Comparison of ENCODE assay signal across 9 mouse cellular contexts in the genomic region with DNA sequence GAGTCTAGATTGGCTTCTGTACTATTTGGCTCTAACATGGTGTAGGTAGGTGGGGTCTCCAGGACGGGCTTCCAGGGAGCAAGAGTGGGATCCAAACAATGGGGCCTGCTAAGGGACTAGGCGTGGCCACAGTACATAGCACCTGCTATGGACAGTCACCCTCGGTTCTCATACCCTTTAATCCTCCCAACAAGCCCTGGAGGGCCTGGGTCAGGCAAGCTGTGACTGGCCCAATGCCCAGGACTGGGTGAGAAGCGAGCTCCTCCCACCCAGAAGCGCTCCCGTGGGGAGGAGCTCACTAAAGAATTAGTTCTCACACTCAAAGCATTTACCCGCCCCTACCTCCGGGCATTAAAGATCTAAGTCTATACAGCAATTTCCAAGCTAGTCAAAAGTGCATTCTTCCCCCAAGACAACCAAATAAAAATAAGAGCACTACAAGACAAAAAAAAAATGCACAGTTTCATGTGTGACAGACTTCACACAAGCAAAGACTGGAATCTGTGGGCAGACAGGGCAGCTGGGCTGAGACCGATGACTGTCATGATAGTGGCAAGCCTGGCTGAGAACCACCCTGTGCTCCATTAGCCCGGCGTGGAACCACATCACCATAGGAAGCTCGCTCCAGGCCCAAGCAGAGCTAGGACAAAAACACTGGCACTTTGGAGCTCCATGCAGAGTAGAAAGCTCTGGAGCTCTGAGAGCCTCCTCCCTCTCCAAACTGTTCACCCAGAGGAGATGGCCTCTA. TPM values are rescaled to one million over a fixed set of nuclear protein-coding genes. Genes with fewer than 3 reads are reported as not detected.
DNase-seq lines count a peak whose midpoint lies in the region; ATAC-seq and TF ChIP-seq lines count a peak whose summit lies in the region.
"Had no signal": no experiment of that assay in that cellular context is flagged by ENCODE, and none has a peak within 500 bp of the region (broad histone marks: within the 10 kb centered on the region; RNA-seq: fewer than 3 reads in every experiment).

No protein-coding gene starts in this region.

- DNase-seq in gastrocnemius, postnatal 10 days: peak; percentile 62
- DNase-seq in gastrocnemius, adult 8-10 months (ENCODE audit: low spot score in 2 of 2): no peak
- peak; percentile 85 for DNase-seq in Muller cell, postnatal 12 days (ENCODE audit: inconsistent ontology term)
- peak; percentile 68 for DNase-seq in lung, embryonic 14.5 days
- no peak for DNase-seq in frontal cortex, postnatal 10 days (ENCODE audit: low spot score in 2 of 2)
- DNase-seq in B cell, adult 2 months: no peak
- DNase-seq in thymus, postnatal 10 days (ENCODE audit: low spot score in 2 of 2): no peak

- ATAC-seq in hindbrain, embryonic 12.5 days (ENCODE audit: low FRiP score): peak; percentile 44; the same call in 1 of the 2 replicates
- peak; percentile 35; the same call in 1 of the 2 replicates for ATAC-seq in lung, embryonic 14.5 days (ENCODE audit: insufficient read depth)

- no peak overlapping the region for H3K4me3 ChIP-seq in hindbrain, embryonic 12.5 days
- H3K4me3 ChIP-seq in lung, embryonic 14.5 days (ENCODE audit: low read depth, low read length): no peak overlapping the region
- H3K4me3 ChIP-seq: midbrain, embryonic 12.5 days had no signal

- no peaks in the 10 kb centered on the region for H3K36me3 ChIP-seq in hindbrain, embryonic 12.5 days
- H3K36me3 ChIP-seq in lung, embryonic 14.5 days (ENCODE audit: insufficient read depth): no peaks in the 10 kb centered on the region
- H3K36me3 ChIP-seq: midbrain, embryonic 12.5 days had no signal

- H3K27me3 ChIP-seq in hindbrain, embryonic 12.5 days: no peaks in the 10 kb centered on the region; the same call in 1 of the 2 replicates
- H3K27me3 ChIP-seq in lung, embryonic 14.5 days (ENCODE audit: insufficient read depth, low read length): no peaks in the 10 kb centered on the region
- H3K27me3 ChIP-seq: midbrain, embryonic 12.5 days had no signal

- H3K9me3 ChIP-seq in hindbrain, embryonic 12.5 days (replicated peaks): no peaks in the 10 kb centered on the region
- H3K9me3 ChIP-seq in lung, embryonic 14.5 days (ENCODE audit: low read depth, low read length): no peaks in the 10 kb centered on the region
- H3K9me3 ChIP-seq: midbrain, embryonic 12.5 days had no signal

- H3K4me1 ChIP-seq in hindbrain, embryonic 12.5 days: peaks cover 23% of the 10 kb centered on the region
- 0 out of 2 replicates have a peak, but pooled peaks cover 2% of the 10 kb centered on the region for H3K4me1 ChIP-seq in lung, embryonic 14.5 days (ENCODE audit: insufficient read depth)

- no peak overlapping the region for H3K27ac ChIP-seq in hindbrain, embryonic 12.5 days
- 0 out of 2 replicates have a peak overlapping the region, but pooled peaks have one; percentile 5 for H3K27ac ChIP-seq in lung, embryonic 14.5 days (ENCODE audit: low read depth)
- H3K27ac ChIP-seq: midbrain, embryonic 12.5 days had no signal

- no peak overlapping the region for H3K9ac ChIP-seq in hindbrain, embryonic 12.5 days
- H3K9ac ChIP-seq in lung, embryonic 14.5 days: no peak overlapping the region
- H3K9ac ChIP-seq: midbrain, embryonic 12.5 days had no signal

- H3K4me2 ChIP-seq in hindbrain, embryonic 12.5 days (replicated peaks): no peak overlapping the region
- H3K4me2 ChIP-seq in lung, embryonic 14.5 days: no peak overlapping the region
- H3K4me2 ChIP-seq: midbrain, embryonic 12.5 days had no signal

- 72% methylated on average over 12 of the region's 12 CpGs for WGBS in hindbrain, embryonic 12.5 days
- 52% methylated on average over 12 of the region's 12 CpGs for WGBS in lung, embryonic 14.5 days

- no peak for TF ChIP-seq CTCF in lung, embryonic 14.5 days (IDR thresholded peaks at IDR 0.05; ENCODE audit: low read depth)

RNA-seq across cellular contexts. Expression of a gene that starts 23.0 kb away (rescaled TPM):
- 10 to 100 TPM; 36.7 to 43.8 TPM for total RNA-seq in gastrocnemius, postnatal 10 days (2021)
- total RNA-seq in gastrocnemius, adult 8-10 months (2022): 10 to 100 TPM in 1 of 4 experiments, 1 to 10 TPM in 3; 7.6 to 10.1 (median 9.8) TPM
- 13.2 and 15.4 TPM in 2 replicates for polyA plus RNA-seq in hindbrain, embryonic 12.5 days (2016; fragmentation: Nextera tagmentation; extraction: Ambion mirVana)
- 21.7 and 22.2 TPM in 2 replicates for polyA plus RNA-seq in lung, embryonic 14.5 days (2014; fragmentation: Nextera tagmentation; extraction: Ambion mirVana)

Comparison
In these comparisons a context has a peak if more than half of its experiments do, and no peak if none do; other contexts are left out.
1. DNase-seq: peak in gastrocnemius, postnatal 10 days (single experiment), Muller cell, postnatal 12 days (single experiment) and lung, embryonic 14.5 days (single experiment); none in gastrocnemius, adult 8-10 months (0 of 2), frontal cortex, postnatal 10 days (0 of 2), B cell, adult 2 months (0 of 2) and thymus, postnatal 10 days (0 of 2).